Mouse (Mus musculus): Measurements from ENCODE around the gene Kif21a. TPM values are rescaled to one million over a fixed set of nuclear protein-coding genes. Genes with fewer than 3 reads are reported as not detected.

Gene Kif21a
- polyA plus RNA-seq, 1 experiment = 2.7 TPM

GRCm38 (mm10) chr15:91043263-91043662, 6.5 kb downstream of the Kif21a start:
- Histone ChIP-seq H3K4me3 (ENCODE audit: low read depth, low read length) (no peak overlapping the region), H3K36me3 (ENCODE audit: control insufficient read depth, insufficient read depth, low read length) (no peaks in the 10 kb centered on the region), H3K27me3 (ENCODE audit: control insufficient read depth, insufficient read depth, low read length) (no peaks in the 10 kb centered on the region), H3K27ac (ENCODE audit: insufficient read depth, low read depth, low read length) (no peak overlapping the region), H3K4me1 (ENCODE audit: control insufficient read depth, insufficient read depth, insufficient read length, low read length) (no peaks in the 10 kb centered on the region)
- TF ChIP-seq CTCF (IDR thresholded peaks at IDR 0.05; ENCODE audit: extremely low read depth, insufficient read length, insufficient replicate concordance, low read depth, low read length) (no peak), POLR2A (IDR thresholded peaks at IDR 0.05; ENCODE audit: low read depth, low read length) (no peak)
- 89% methylated on average over 4 of the region's 4 CpGs for WGBS

- 84% methylated on average over 5 of the region's 5 CpGs for WGBS
- H3K27ac ChIP-seq (ENCODE audit: insufficient read depth, low read depth, low read length) = no peak overlapping the region
- no peaks in the 10 kb centered on the region for H3K36me3 ChIP-seq (ENCODE audit: control insufficient read depth, insufficient read depth, low read length)
- TF ChIP-seq POLR2A (IDR thresholded peaks at IDR 0.05; ENCODE audit: low read depth, low read length) (no peak), CTCF (IDR thresholded peaks at IDR 0.05; ENCODE audit: extremely low read depth, insufficient read length, insufficient replicate concordance, low read depth, low read length) (no peak)
- no peaks in the 10 kb centered on the region for H3K4me1 ChIP-seq (ENCODE audit: control insufficient read depth, insufficient read depth, insufficient read length, low read length)
- no peaks in the 10 kb centered on the region for H3K27me3 ChIP-seq (ENCODE audit: control insufficient read depth, insufficient read depth, low read length)
- H3K4me3 ChIP-seq (ENCODE audit: low read depth, low read length) = no peak overlapping the region
Observed at GRCm38 (mm10) chr15:91038860-91039259, 10.9 kb downstream of the Kif21a start.

GRCm38 (mm10) chr15:91034090-91034489, 15.7 kb downstream of the Kif21a start:
- H3K4me3 ChIP-seq (ENCODE audit: low read depth, low read length) = no peak overlapping the region
- no peaks in the 10 kb centered on the region for H3K27me3 ChIP-seq (ENCODE audit: control insufficient read depth, insufficient read depth, low read length)
- TF ChIP-seq POLR2A (IDR thresholded peaks at IDR 0.05; ENCODE audit: low read depth, low read length) = no peak
- TF ChIP-seq CTCF (IDR thresholded peaks at IDR 0.05; ENCODE audit: extremely low read depth, insufficient read length, insufficient replicate concordance, low read depth, low read length) = no peak
- WGBS = 46% methylated on average over 4 of the region's 4 CpGs
- no peaks in the 10 kb centered on the region for H3K4me1 ChIP-seq (ENCODE audit: control insufficient read depth, insufficient read depth, insufficient read length, low read length)
- H3K36me3 ChIP-seq (ENCODE audit: control insufficient read depth, insufficient read depth, low read length) = no peaks in the 10 kb centered on the region
- no peak overlapping the region for H3K27ac ChIP-seq (ENCODE audit: insufficient read depth, low read depth, low read length)

- Histone ChIP-seq H3K36me3 (ENCODE audit: control insufficient read depth, insufficient read depth, low read length) (no peaks in the 10 kb centered on the region), H3K27me3 (ENCODE audit: control insufficient read depth, insufficient read depth, low read length) (no peaks in the 10 kb centered on the region), H3K4me1 (ENCODE audit: control insufficient read depth, insufficient read depth, insufficient read length, low read length) (no peaks in the 10 kb centered on the region), H3K4me3 (ENCODE audit: low read depth, low read length) (no peak overlapping the region), H3K27ac (ENCODE audit: insufficient read depth, low read depth, low read length) (no peak overlapping the region)
- 58% methylated on average over 6 of the region's 6 CpGs for WGBS
- TF ChIP-seq POLR2A (IDR thresholded peaks at IDR 0.05; ENCODE audit: low read depth, low read length) = no peak
- no peak for TF ChIP-seq CTCF (IDR thresholded peaks at IDR 0.05; ENCODE audit: extremely low read depth, insufficient read length, insufficient replicate concordance, low read depth, low read length)
Observed at GRCm38 (mm10) chr15:91033529-91033928, 16.2 kb downstream of the Kif21a start.

GRCm38 (mm10) chr15:91028962-91029361, 20.8 kb downstream of the Kif21a start:
- Histone ChIP-seq H3K4me1 (ENCODE audit: control insufficient read depth, insufficient read depth, insufficient read length, low read length) (no peaks in the 10 kb centered on the region), H3K27me3 (ENCODE audit: control insufficient read depth, insufficient read depth, low read length) (no peaks in the 10 kb centered on the region), H3K27ac (ENCODE audit: insufficient read depth, low read depth, low read length) (no peak overlapping the region), H3K4me3 (ENCODE audit: low read depth, low read length) (no peak overlapping the region), H3K36me3 (ENCODE audit: control insufficient read depth, insufficient read depth, low read length) (no peaks in the 10 kb centered on the region)
- TF ChIP-seq CTCF (IDR thresholded peaks at IDR 0.05; ENCODE audit: extremely low read depth, insufficient read length, insufficient replicate concordance, low read depth, low read length) (no peak), POLR2A (IDR thresholded peaks at IDR 0.05; ENCODE audit: low read depth, low read length) (no peak)
- 78% methylated on average over 10 of the region's 10 CpGs for WGBS

GRCm38 (mm10) chr15:91028494-91028893, 21.3 kb downstream of the Kif21a start:
- Histone ChIP-seq H3K36me3 (ENCODE audit: control insufficient read depth, insufficient read depth, low read length) (no peaks in the 10 kb centered on the region), H3K27ac (ENCODE audit: insufficient read depth, low read depth, low read length) (no peak overlapping the region), H3K4me1 (ENCODE audit: control insufficient read depth, insufficient read depth, insufficient read length, low read length) (no peaks in the 10 kb centered on the region), H3K27me3 (ENCODE audit: control insufficient read depth, insufficient read depth, low read length) (no peaks in the 10 kb centered on the region), H3K4me3 (ENCODE audit: low read depth, low read length) (no peak overlapping the region)
- WGBS = 76% methylated on average over 10 of the region's 10 CpGs
- no peak for TF ChIP-seq POLR2A (IDR thresholded peaks at IDR 0.05; ENCODE audit: low read depth, low read length)
- TF ChIP-seq CTCF (IDR thresholded peaks at IDR 0.05; ENCODE audit: extremely low read depth, insufficient read length, insufficient replicate concordance, low read depth, low read length) = no peak

GRCm38 (mm10) chr15:91022276-91022675, 27.5 kb downstream of the Kif21a start:
- no peak for TF ChIP-seq CTCF (IDR thresholded peaks at IDR 0.05; ENCODE audit: extremely low read depth, insufficient read length, insufficient replicate concordance, low read depth, low read length)
- WGBS = 94% methylated on average over 8 of the region's 8 CpGs

GRCm38 (mm10) chr15:91018861-91019187, 30.9 kb downstream of the Kif21a start:
- H3K27me3 ChIP-seq (ENCODE audit: control insufficient read depth, insufficient read depth, low read length) = no peaks in the 10 kb centered on the region
- 81% methylated on average over 3 of the region's 3 CpGs for WGBS
- H3K36me3 ChIP-seq (ENCODE audit: control insufficient read depth, insufficient read depth, low read length) = no peaks in the 10 kb centered on the region
- no peak for TF ChIP-seq POLR2A (IDR thresholded peaks at IDR 0.05; ENCODE audit: low read depth, low read length)
- TF ChIP-seq CTCF (IDR thresholded peaks at IDR 0.05; ENCODE audit: extremely low read depth, insufficient read length, insufficient replicate concordance, low read depth, low read length) = no peak
- H3K27ac ChIP-seq (ENCODE audit: insufficient read depth, low read depth, low read length) = no peak overlapping the region
- H3K4me1 ChIP-seq (ENCODE audit: control insufficient read depth, insufficient read depth, insufficient read length, low read length) = no peaks in the 10 kb centered on the region
- no peak overlapping the region for H3K4me3 ChIP-seq (ENCODE audit: low read depth, low read length)

More at GRCm38 (mm10) chr15:91022276-91022675, 27.5 kb downstream of the Kif21a start:
- Histone ChIP-seq H3K27ac (ENCODE audit: insufficient read depth, low read depth, low read length) (no peak overlapping the region), H3K27me3 (ENCODE audit: control insufficient read depth, insufficient read depth, low read length) (no peaks in the 10 kb centered on the region), H3K4me3 (ENCODE audit: low read depth, low read length) (no peak overlapping the region), H3K36me3 (ENCODE audit: control insufficient read depth, insufficient read depth, low read length) (no peaks in the 10 kb centered on the region), H3K4me1 (ENCODE audit: control insufficient read depth, insufficient read depth, insufficient read length, low read length) (no peaks in the 10 kb centered on the region)
